Mouse (Mus musculus) limb, embryonic 11.5 days (tissue): Measurements from ENCODE around the gene Diaph3. TPM values are rescaled to one million over a fixed set of nuclear protein-coding genes. Genes with fewer than 3 reads are reported as not detected.

Experiments used
- ATAC-seq: fragments of 200-750 bp; cut with Nextera tagmentation; 2 replicates; pipeline ENCODE4 v1.8.0; 2017; ENCODE audit warnings: low read depth; ENCODE audit not compliant: insufficient number of reproducible peaks, low FRiP score, low TSS enrichment
- DNase-seq: peaks from one replicate; pipeline ENCODE4 v3.0.0-alpha.2; 2015; ENCODE audit warnings: low spot score
- H3K27ac ChIP-seq: fragments of 300-500 bp; sonication (generic); replicated peaks from 2 replicates; pipeline ENCODE4 v1.5.1; 2014; ENCODE audit warnings: low read depth, mild to moderate bottlenecking, low read length
- H3K27me3 ChIP-seq: fragments of 300-500 bp; sonication (generic); 2 replicates; pipeline ENCODE4 v1.6.1; 2014; ENCODE audit warnings: mild to moderate bottlenecking, low read length, mixed read lengths; ENCODE audit not compliant: control insufficient read depth, insufficient read depth
- H3K36me3 ChIP-seq: fragments of 300-500 bp; sonication (generic); 2 replicates; pipeline ENCODE4 v1.6.1; 2014; ENCODE audit warnings: mild to moderate bottlenecking, low read length, moderate library complexity, mixed read lengths; ENCODE audit not compliant: control insufficient read depth, insufficient read depth
- H3K4me1 ChIP-seq: fragments of 300-500 bp; sonication (generic); 2 replicates; pipeline ENCODE4 v1.6.1; 2014; ENCODE audit warnings: low read length, mixed read lengths; ENCODE audit not compliant: control insufficient read depth, insufficient read depth
- H3K4me2 ChIP-seq: fragments of 300-500 bp; sonication (generic); 2 replicates; pipeline ENCODE4 v1.6.1; 2014; ENCODE audit warnings: low read depth, mild to moderate bottlenecking, moderate library complexity; ENCODE audit not compliant: severe bottlenecking
- H3K4me3 ChIP-seq: fragments of 300-500 bp; sonication (generic); 2 replicates; pipeline ENCODE4 v1.5.1; 2014; ENCODE audit warnings: low read depth, low read length
- H3K9ac ChIP-seq: fragments of 300-500 bp; sonication (generic); 2 replicates; pipeline ENCODE4 v1.6.1; 2014; ENCODE audit warnings: mild to moderate bottlenecking, low read length
- H3K9me3 ChIP-seq: fragments of 300-500 bp; sonication (generic); 2 replicates; pipeline ENCODE4 v1.6.1; 2016; ENCODE audit warnings: low read length; ENCODE audit not compliant: control insufficient read depth
- WGBS: fragments of 180-500 bp; shearing (Covaris S2); extraction: QIAGEN DNeasy Blood & Tissue Kit; methylation state at CpG from one replicate; pipeline ENCODE4 v1.1.7; 2014; 5-methylcytosine and 5-hydroxymethylcytosine counted together
- polyA plus RNA-seq: library from polyadenylated mRNA; unstranded; fragments of >200 nt; fragmentation: Nextera tagmentation; extraction: Ambion mirVana; gene quantifications from 2 replicates; pipeline ENCODE4 v1.2.1, GENCODE M21; 2014

Diaph3 gene
- polyA plus RNA-seq, 1 experiment from 2014 or later = 12.6 TPM

GRCm38 (mm10) chr14:86936424-86936823 is 204.6 kb downstream of the Diaph3 start:
- H3K9ac ChIP-seq = no peak overlapping the region
- DNase-seq (no peak), ATAC-seq (no peak)
- 46% methylated on average over 3 of the region's 3 CpGs for WGBS
- no peaks in the 10 kb centered on the region for H3K36me3 ChIP-seq
- no peak overlapping the region for H3K4me3 ChIP-seq
- H3K9me3 ChIP-seq = no peaks in the 10 kb centered on the region
- H3K4me1 ChIP-seq = no peaks in the 10 kb centered on the region
- H3K27ac ChIP-seq = no peak overlapping the region
- no peaks in the 10 kb centered on the region for H3K27me3 ChIP-seq
- no peak overlapping the region for H3K4me2 ChIP-seq

- Histone ChIP-seq H3K4me1 (no peaks in the 10 kb centered on the region), H3K4me2 (no peak overlapping the region), H3K36me3 (no peaks in the 10 kb centered on the region), H3K9ac (no peak overlapping the region), H3K9me3 (no peaks in the 10 kb centered on the region), H3K27me3 (no peaks in the 10 kb centered on the region), H3K27ac (no peak overlapping the region), H3K4me3 (no peak overlapping the region)
- DNase-seq = no peak
- 79% methylated on average over 4 of the region's 4 CpGs for WGBS
- ATAC-seq = no peak
Observed at GRCm38 (mm10) chr14:86930763-86931162, 210.3 kb downstream of the Diaph3 start.

- Histone ChIP-seq H3K4me1 (no peaks in the 10 kb centered on the region), H3K4me2 (no peak overlapping the region), H3K9ac (no peak overlapping the region), H3K9me3 (no peaks in the 10 kb centered on the region), H3K27ac (no peak overlapping the region), H3K36me3 (no peaks in the 10 kb centered on the region), H3K27me3 (no peaks in the 10 kb centered on the region), H3K4me3 (no peak overlapping the region)
- 80% methylated on average over 7 of the region's 7 CpGs for WGBS
- DNase-seq = no peak
- no peak for ATAC-seq
Observed at GRCm38 (mm10) chr14:86926827-86927226, 214.2 kb downstream of the Diaph3 start.

GRCm38 (mm10) chr14:86898898-86899297 is 242.1 kb downstream of the Diaph3 start:
- no peaks in the 10 kb centered on the region for H3K4me1 ChIP-seq
- H3K4me3 ChIP-seq = no peak overlapping the region
- DNase-seq = no peak
- no peaks in the 10 kb centered on the region for H3K27me3 ChIP-seq
- no peaks in the 10 kb centered on the region for H3K9me3 ChIP-seq
- no peak overlapping the region for H3K27ac ChIP-seq
- H3K36me3 ChIP-seq = no peaks in the 10 kb centered on the region
- no peak for ATAC-seq
- no peak overlapping the region for H3K4me2 ChIP-seq
- no peak overlapping the region for H3K9ac ChIP-seq

- Histone ChIP-seq H3K9ac (no peak overlapping the region), H3K9me3 (no peaks in the 10 kb centered on the region), H3K27me3 (no peaks in the 10 kb centered on the region), H3K4me1 (no peaks in the 10 kb centered on the region), H3K36me3 (no peaks in the 10 kb centered on the region), H3K4me3 (no peak overlapping the region), H3K27ac (no peak overlapping the region), H3K4me2 (no peak overlapping the region)
- WGBS = 88% methylated on average over 3 of the region's 3 CpGs
- no peak for DNase-seq
- no peak for ATAC-seq
Observed at GRCm38 (mm10) chr14:86889070-86889804, 251.8 kb downstream of the Diaph3 start.

- Histone ChIP-seq H3K27me3 (no peaks in the 10 kb centered on the region), H3K9ac (no peak overlapping the region), H3K9me3 (no peaks in the 10 kb centered on the region), H3K4me3 (no peak overlapping the region), H3K27ac (no peak overlapping the region), H3K4me2 (no peak overlapping the region), H3K4me1 (no peaks in the 10 kb centered on the region), H3K36me3 (no peaks in the 10 kb centered on the region)
- WGBS = 87% methylated on average over 5 of the region's 5 CpGs
- ATAC-seq (no peak), DNase-seq (no peak)
Observed at GRCm38 (mm10) chr14:86885417-86886098, 255.5 kb downstream of the Diaph3 start.

GRCm38 (mm10) chr14:86869536-86869935 is 271.5 kb downstream of the Diaph3 start:
- H3K4me1 ChIP-seq = no peaks in the 10 kb centered on the region
- H3K4me2 ChIP-seq = no peak overlapping the region
- no peak overlapping the region for H3K9ac ChIP-seq
- no peaks in the 10 kb centered on the region for H3K9me3 ChIP-seq
- peak; percentile 37 for DNase-seq
- no peak overlapping the region for H3K4me3 ChIP-seq
- H3K36me3 ChIP-seq = no peaks in the 10 kb centered on the region
- no peak for ATAC-seq
- H3K27me3 ChIP-seq = no peaks in the 10 kb centered on the region
- 92% methylated on average over 5 of the region's 5 CpGs for WGBS
- no peak overlapping the region for H3K27ac ChIP-seq

GRCm38 (mm10) chr14:86867143-86867542 is 273.9 kb downstream of the Diaph3 start:
- Histone ChIP-seq H3K36me3 (no peaks in the 10 kb centered on the region), H3K9me3 (no peaks in the 10 kb centered on the region), H3K9ac (no peak overlapping the region), H3K4me1 (no peaks in the 10 kb centered on the region), H3K4me3 (no peak overlapping the region), H3K4me2 (no peak overlapping the region), H3K27ac (no peak overlapping the region), H3K27me3 (no peaks in the 10 kb centered on the region)
- no peak for ATAC-seq
- 86% methylated on average over 3 of the region's 3 CpGs for WGBS
- no peak for DNase-seq
